In genomic region chr15:98762670-98763529, GRCm38 (mm10) we compare ENCODE assay signal across 8 mouse cellular contexts. TPM values are rescaled to one million over a fixed set of nuclear protein-coding genes. Genes with fewer than 3 reads are reported as not detected.
A peak's percentile ranks its signal among the peaks of the same experiment; 100 is the strongest.
DNase-seq lines count a peak whose midpoint lies in the region; ATAC-seq and TF ChIP-seq lines count a peak whose summit lies in the region.

Arf3 (minus strand) TSS chr15:98763214.

- H3K27ac ChIP-seq in embryonic facial prominence, embryonic 14.5 days (replicated peaks; ENCODE audit: low read depth, low read length), result peak within 1 kb of the TSS; percentile 83
- peak within 1 kb of the TSS; percentile 77 for H3K27ac ChIP-seq in limb, embryonic 14.5 days (replicated peaks; ENCODE audit: low read depth, low read length)
- peak within 1 kb of the TSS; percentile 97 for H3K27ac ChIP-seq in midbrain, postnatal 0 days (ENCODE audit: low read depth, low read length)

- no peaks in the 10 kb centered on the region for H3K9me3 ChIP-seq in embryonic facial prominence, embryonic 14.5 days (ENCODE audit: control insufficient read depth, low read length)
- no peaks in the 10 kb centered on the region for H3K9me3 ChIP-seq in limb, embryonic 14.5 days (ENCODE audit: control insufficient read depth, low read length)
- H3K9me3 ChIP-seq in midbrain, postnatal 0 days (ENCODE audit: low read length), result no peaks in the 10 kb centered on the region

- H3K4me1 ChIP-seq in embryonic facial prominence, embryonic 14.5 days (ENCODE audit: control insufficient read depth, insufficient read depth, low read length), result peaks cover 12% of the 10 kb centered on the region
- peaks cover 10% of the 10 kb centered on the region for H3K4me1 ChIP-seq in limb, embryonic 14.5 days (ENCODE audit: control insufficient read depth, insufficient read depth, low read length)
- peaks cover 5% of the 10 kb centered on the region; the same call in 1 of the 2 replicates for H3K4me1 ChIP-seq in midbrain, postnatal 0 days (ENCODE audit: insufficient read depth, low read length)

- WGBS in embryonic facial prominence, embryonic 14.5 days, result under 1% methylated on average over 57 of the region's 76 CpGs
- 0% methylated on average over 49 of the region's 76 CpGs for WGBS in limb, embryonic 14.5 days
- WGBS in midbrain, postnatal 0 days, result under 1% methylated on average over 59 of the region's 76 CpGs

- H3K27me3 ChIP-seq in embryonic facial prominence, embryonic 14.5 days (replicated peaks; ENCODE audit: control insufficient read depth, insufficient read depth, low read length), result no peaks in the 10 kb centered on the region
- H3K27me3 ChIP-seq in limb, embryonic 14.5 days (ENCODE audit: control insufficient read depth, insufficient read depth, low read length), result no peaks in the 10 kb centered on the region
- H3K27me3 ChIP-seq in midbrain, postnatal 0 days (ENCODE audit: insufficient read depth, low read length), result no peaks in the 10 kb centered on the region

- H3K4me3 ChIP-seq in embryonic facial prominence, embryonic 14.5 days (ENCODE audit: low read depth, low read length), result peak within 1 kb of the TSS; percentile 99
- H3K4me3 ChIP-seq in limb, embryonic 14.5 days (replicated peaks; ENCODE audit: low read length), result peak within 1 kb of the TSS; percentile 95
- peak within 1 kb of the TSS; percentile 98 for H3K4me3 ChIP-seq in midbrain, postnatal 0 days (ENCODE audit: low read depth, low read length)

- peak within 1 kb of the TSS; percentile 77 for H3K4me2 ChIP-seq in embryonic facial prominence, embryonic 14.5 days (ENCODE audit: low read depth, low read length)
- peak within 1 kb of the TSS; percentile 79 for H3K4me2 ChIP-seq in limb, embryonic 14.5 days (replicated peaks; ENCODE audit: low read depth, low read length, severe bottlenecking)
- H3K4me2 ChIP-seq in midbrain, postnatal 0 days (ENCODE audit: low read depth, low read length, poor library complexity, severe bottlenecking), result peak within 1 kb of the TSS; percentile 67

- peak; percentile 76; the same call in 1 of the 2 replicates for TF ChIP-seq POLR2A in limb, embryonic 14.5 days (IDR thresholded peaks at IDR 0.05; ENCODE audit: borderline replicate concordance, extremely low read depth, insufficient read depth, insufficient read length)

- peak within 1 kb of the TSS; percentile 91 for H3K9ac ChIP-seq in embryonic facial prominence, embryonic 14.5 days (ENCODE audit: low read depth, low read length)
- H3K9ac ChIP-seq in limb, embryonic 14.5 days (ENCODE audit: low read depth, low read length, severe bottlenecking), result peak within 1 kb of the TSS; percentile 84
- H3K9ac ChIP-seq in midbrain, postnatal 0 days (replicated peaks; ENCODE audit: low read length, poor library complexity, severe bottlenecking), result peak within 1 kb of the TSS; percentile 97

- DNase-seq in 3T3-L1 (ENCODE audit: low read depth, low spot score), result peak; percentile 94
- DNase-seq in adrenal gland, postnatal 4 days (ENCODE audit: low spot score in 2 of 2), result peak; percentile 92 to 94
- peak; percentile 97 for DNase-seq in embryonic facial prominence, embryonic 14.5 days (ENCODE audit: low spot score)
- DNase-seq in heart, adult 8-10 months (ENCODE audit: low spot score), result peak; percentile 93
- DNase-seq in kidney, adult 9 months, result peak; percentile 95
- peak; percentile 95 for DNase-seq in limb, embryonic 14.5 days (ENCODE audit: low spot score)
- peak; percentile 97 for DNase-seq in midbrain, postnatal 0 days (ENCODE audit: low spot score)
- peak; percentile 85 to 92 for DNase-seq in spleen, postnatal 14 days (ENCODE audit: low spot score in 2 of 2)

- H3K36me3 ChIP-seq in embryonic facial prominence, embryonic 14.5 days (ENCODE audit: control insufficient read depth, insufficient read depth, low read length), result peaks cover 23% of the 10 kb centered on the region
- H3K36me3 ChIP-seq in limb, embryonic 14.5 days (ENCODE audit: control insufficient read depth, insufficient read depth, low read length), result peaks cover 18% of the 10 kb centered on the region; the same call in 1 of the 2 replicates
- 0 out of 2 replicates have a peak, but pooled peaks cover 5% of the 10 kb centered on the region for H3K36me3 ChIP-seq in midbrain, postnatal 0 days (ENCODE audit: insufficient read depth, low read length)

- TF ChIP-seq CTCF in midbrain, postnatal 0 days (IDR thresholded peaks at IDR 0.05), result no peak

- ATAC-seq in embryonic facial prominence, embryonic 14.5 days (ENCODE audit: low read depth), result peak; percentile 96
- ATAC-seq in limb, embryonic 14.5 days (ENCODE audit: low FRiP score, low read depth), result peak; percentile 94
- peak; percentile 97 for ATAC-seq in midbrain, postnatal 0 days (ENCODE audit: low FRiP score)

RNA-seq across cellular contexts. Expression of gene Arf3, which starts in this region (rescaled TPM):
- total RNA-seq in adrenal gland, postnatal 4 days (2021), result 100 to 1,000 TPM; 124 to 135 TPM
- 33.9 and 34.8 TPM in 2 replicates for polyA plus RNA-seq in embryonic facial prominence, embryonic 14.5 days (2014; fragmentation: Nextera tagmentation; extraction: Ambion mirVana)
- 10 to 100 TPM; 18.0 to 20.9 (median 19.1) TPM for total RNA-seq in heart, adult 8-10 months (2022)
- 75.0 and 96.4 TPM in 2 replicates for polyA plus RNA-seq in limb, embryonic 14.5 days (2012; rRNA removed)
- 37.4 and 39.6 TPM in 2 replicates for polyA plus RNA-seq in limb, embryonic 14.5 days (2014; fragmentation: Nextera tagmentation; extraction: Ambion mirVana)
- 122 and 144 TPM in 2 replicates for total RNA-seq in midbrain, postnatal 0 days (2014; rRNA removed)
- 89.2 and 93.8 TPM in 2 replicates for polyA plus RNA-seq in midbrain, postnatal 0 days (2015; fragmentation: Nextera tagmentation; extraction: Ambion mirVana)

Comparison
In these comparisons a context has a peak if more than half of its experiments do, and no peak if none do; other contexts are left out.
1. Peak in every context shown above with its lines: DNase-seq, ATAC-seq, H3K4me3 ChIP-seq and H3K27ac ChIP-seq.